Mouse (Mus musculus) heart, embryonic 12.5 days (tissue): ENCODE results near the gene Metap1d. TPM values are rescaled to one million over a fixed set of nuclear protein-coding genes. Genes with fewer than 3 reads are reported as not detected.

Experiments used
- ATAC-seq: fragments of 200-750 bp; cut with Nextera tagmentation; 2 replicates; pipeline ENCODE4 v1.8.0; 2017; ENCODE audit warnings: moderate TSS enrichment, moderate library complexity; ENCODE audit not compliant: insufficient number of reproducible peaks, low FRiP score
- H3K27ac ChIP-seq: fragments of 300-500 bp; sonication (generic); 2 replicates; pipeline ENCODE4 v1.5.1; 2016; ENCODE audit warnings: mild to moderate bottlenecking, moderate library complexity; ENCODE audit not compliant: poor library complexity, severe bottlenecking
- H3K27me3 ChIP-seq: fragments of 300-500 bp; sonication (generic); replicated peaks from 2 replicates; pipeline ENCODE4 v1.6.1; 2016; ENCODE audit warnings: mild to moderate bottlenecking, moderate library complexity
- H3K36me3 ChIP-seq: fragments of 300-500 bp; sonication (generic); 2 replicates; pipeline ENCODE4 v1.6.1; 2016; ENCODE audit warnings: mild to moderate bottlenecking, moderate library complexity
- H3K4me1 ChIP-seq: fragments of 300-500 bp; sonication (generic); replicated peaks from 2 replicates; pipeline ENCODE4 v1.6.1; 2016; ENCODE audit warnings: mild to moderate bottlenecking
- H3K4me2 ChIP-seq: fragments of 300-500 bp; sonication (generic); 2 replicates; pipeline ENCODE4 v1.6.1; 2016; ENCODE audit warnings: mild to moderate bottlenecking, moderate library complexity
- H3K4me3 ChIP-seq: fragments of 300-500 bp; sonication (generic); 2 replicates; pipeline ENCODE4 v1.5.1; 2016; ENCODE audit warnings: mild to moderate bottlenecking
- H3K9ac ChIP-seq: fragments of 300-500 bp; sonication (generic); 2 replicates; pipeline ENCODE4 v1.6.1; 2016; ENCODE audit warnings: mild to moderate bottlenecking, moderate library complexity
- H3K9me3 ChIP-seq: fragments of 300-500 bp; sonication (generic); replicated peaks from 2 replicates; pipeline ENCODE4 v1.6.1; 2016; ENCODE audit warnings: mild to moderate bottlenecking, moderate library complexity
- WGBS: fragments of 180-500 bp; shearing (Covaris S2); methylation state at CpG from one replicate; pipeline ENCODE4 v1.1.7; 2016; 5-methylcytosine and 5-hydroxymethylcytosine counted together
- polyA plus RNA-seq: library from polyadenylated mRNA; unstranded; fragments of >200 nt; fragmentation: Nextera tagmentation; extraction: Ambion mirVana; gene quantifications from 2 replicates; pipeline ENCODE4 v1.2.1, GENCODE M21; 2016

Gene Metap1d
- polyA plus RNA-seq, 1 experiment from 2014 or later = 35.6 TPM

DNA sequence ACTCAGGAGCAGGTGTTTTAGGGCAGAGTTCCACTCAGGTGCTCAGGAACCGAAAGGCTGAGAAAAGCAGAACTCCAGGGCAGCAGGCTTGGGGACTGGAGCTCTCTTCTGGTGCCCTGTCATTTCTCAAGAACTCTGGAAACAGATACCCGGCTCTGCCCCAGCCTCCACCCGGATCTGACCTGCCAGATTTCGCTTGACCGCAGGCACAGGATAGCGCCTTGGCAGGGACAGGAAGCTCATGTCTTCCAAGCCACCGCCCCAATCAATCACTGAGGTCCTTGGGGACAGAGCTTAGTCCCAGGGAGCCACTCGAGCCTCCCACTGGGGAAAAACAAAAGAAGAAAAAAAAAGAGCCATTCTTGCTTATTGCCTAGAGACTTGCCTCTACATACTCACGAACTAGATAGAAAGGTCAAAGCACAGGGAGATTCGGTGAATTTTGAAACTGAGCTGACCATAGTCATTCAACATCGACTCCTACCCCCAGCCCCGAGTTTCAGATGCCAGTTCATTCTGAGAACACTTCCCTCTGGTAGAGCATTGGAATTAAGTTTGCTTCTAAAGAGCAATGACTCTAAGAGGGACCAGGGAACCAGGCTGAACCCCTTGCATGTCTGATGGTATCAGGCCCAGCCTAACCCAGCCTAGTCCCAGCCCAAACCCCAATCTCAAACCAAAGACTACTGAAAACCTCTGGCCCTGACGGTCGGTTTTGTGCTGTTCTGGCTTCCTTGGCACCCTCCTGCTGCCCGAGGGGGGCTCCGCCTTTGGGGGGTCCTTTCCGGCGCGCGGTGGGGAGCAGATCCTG lies 81.4 kb downstream of the Metap1d start:
- 1% methylated on average over 20 of the region's 20 CpGs for WGBS
- ATAC-seq = no peak
- Histone ChIP-seq H3K4me2 (no peak overlapping the region), H3K36me3 (no peaks in the 10 kb centered on the region), H3K4me3 (no peak overlapping the region), H3K27ac (no peak overlapping the region), H3K9me3 (no peaks in the 10 kb centered on the region), H3K9ac (no peak overlapping the region), H3K27me3 (peaks cover 89% of the 10 kb centered on the region), H3K4me1 (peaks cover 16% of the 10 kb centered on the region)

DNA sequence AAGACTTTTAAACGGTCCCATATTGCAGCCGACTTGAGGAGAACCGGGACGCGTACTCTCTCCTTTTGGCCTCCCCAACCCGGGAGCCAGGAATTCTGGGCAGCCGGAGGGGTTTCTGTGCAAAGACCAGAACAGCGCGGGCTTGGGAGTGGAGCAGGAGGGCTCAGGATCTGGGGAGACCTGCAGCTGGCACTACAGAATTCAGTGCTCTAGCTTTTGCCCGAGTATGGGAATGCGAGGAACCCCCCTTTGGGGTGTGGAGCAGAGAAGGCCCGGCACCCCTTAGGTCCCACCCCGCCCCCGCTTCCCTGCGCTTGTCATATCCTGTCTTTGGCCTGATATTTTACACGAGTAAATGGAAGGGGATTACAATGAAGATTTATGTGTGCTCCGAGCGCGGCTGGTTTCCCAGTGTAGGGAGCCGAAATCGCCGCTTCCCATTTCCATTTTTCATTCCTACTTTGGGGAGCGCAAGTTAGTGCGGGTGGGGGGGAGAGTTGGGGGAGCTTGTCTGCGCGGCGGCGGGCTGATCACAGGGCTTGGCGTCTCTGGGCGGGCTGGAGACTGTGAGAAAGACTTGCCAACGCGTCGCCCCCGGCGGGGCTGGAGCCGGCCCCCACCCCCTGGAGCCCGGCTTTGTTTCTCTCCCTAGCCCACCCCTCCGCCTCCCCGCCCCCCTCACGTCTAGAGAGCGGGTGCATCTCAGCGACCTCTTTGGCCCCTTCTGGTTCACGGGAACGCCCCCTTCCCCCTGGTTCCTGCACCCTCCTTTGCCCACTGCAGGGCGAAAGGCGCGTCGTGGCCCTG lies 87.7 kb downstream of the Metap1d start:
- Histone ChIP-seq H3K27ac (no peak overlapping the region), H3K9me3 (no peaks in the 10 kb centered on the region), H3K36me3 (no peaks in the 10 kb centered on the region), H3K9ac (no peak overlapping the region), H3K27me3 (peaks cover 92% of the 10 kb centered on the region), H3K4me1 (peaks cover 51% of the 10 kb centered on the region), H3K4me2 (peak overlapping the region; percentile 55), H3K4me3 (peak overlapping the region; percentile 21)
- WGBS = under 1% methylated on average over 46 of the region's 48 CpGs
- ATAC-seq = no peak

DNA sequence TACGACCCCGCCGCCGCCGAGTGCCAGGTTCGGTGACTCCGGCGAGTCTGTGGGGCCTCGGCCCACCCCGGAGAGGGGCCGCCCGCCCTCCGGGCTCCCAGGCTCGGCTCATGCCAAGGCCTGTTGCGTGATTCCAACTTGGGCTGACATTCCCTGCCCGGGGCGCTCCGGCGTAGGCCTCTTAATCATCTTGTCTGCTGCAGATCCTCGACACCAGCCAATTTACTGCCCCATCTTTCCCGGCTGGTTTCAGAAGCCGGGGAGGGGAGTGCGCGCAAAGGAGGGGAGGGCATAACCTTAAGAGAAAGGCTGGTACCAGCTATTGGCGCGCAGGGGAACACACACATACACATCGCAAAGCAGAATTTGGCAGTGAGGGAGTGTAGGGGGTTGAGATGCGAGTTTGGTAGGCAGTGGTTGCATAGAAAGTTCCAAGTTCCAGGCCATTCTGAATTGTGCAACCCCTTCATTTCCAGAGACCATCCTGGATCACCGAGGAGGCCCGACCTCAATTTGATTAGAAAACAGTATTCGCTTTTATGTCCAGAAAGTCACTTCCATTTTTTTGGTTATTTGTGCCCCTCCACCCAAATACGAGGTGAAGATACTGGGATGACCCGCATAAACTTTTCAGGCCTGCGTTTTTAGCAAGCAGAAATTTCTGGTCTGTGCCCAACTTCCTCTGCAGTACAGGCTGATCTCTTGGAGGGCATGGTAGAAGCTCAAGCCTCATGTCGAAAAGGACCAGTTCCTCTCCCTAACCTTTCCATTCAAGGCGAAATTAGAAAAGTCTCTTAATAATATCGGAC lies 88.5 kb downstream of the Metap1d start:
- Histone ChIP-seq H3K9me3 (no peaks in the 10 kb centered on the region), H3K9ac (no peak overlapping the region), H3K4me3 (peak overlapping the region; percentile 21), H3K27ac (no peak overlapping the region), H3K36me3 (no peaks in the 10 kb centered on the region), H3K27me3 (peaks cover 92% of the 10 kb centered on the region), H3K4me2 (peak overlapping the region; percentile 55), H3K4me1 (peaks cover 59% of the 10 kb centered on the region)
- WGBS = 3% methylated on average over 37 of the region's 37 CpGs
- no peak for ATAC-seq

DNA sequence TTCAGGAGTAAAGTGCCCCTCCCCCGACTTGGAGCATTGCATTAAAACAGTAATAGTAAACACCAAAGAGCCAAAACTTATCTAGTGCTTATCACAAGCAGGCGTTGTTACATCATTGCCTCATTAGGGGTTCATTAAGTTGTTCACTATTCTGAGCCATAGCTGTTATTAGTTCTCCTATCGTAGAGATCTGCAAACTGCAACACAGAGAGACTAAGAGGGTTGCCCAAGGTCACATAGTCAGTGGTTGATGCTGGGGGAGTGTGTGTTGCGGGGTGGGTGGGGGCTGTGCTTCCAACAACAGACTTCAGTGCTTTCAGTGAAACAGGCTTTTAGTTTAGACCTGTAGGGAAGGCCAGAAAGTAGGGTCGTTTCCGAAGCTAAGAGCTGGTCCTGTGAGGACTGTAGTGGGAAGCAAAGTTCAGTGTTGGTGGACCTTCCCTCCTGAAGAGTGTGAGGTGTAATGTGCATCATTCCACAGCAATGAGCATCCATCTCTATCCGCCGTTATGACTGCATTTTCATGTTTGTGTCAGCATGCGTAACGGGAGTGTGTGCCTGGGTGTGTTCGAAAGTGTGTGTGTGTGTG lies 89.2 kb downstream of the Metap1d start:
- Histone ChIP-seq H3K27me3 (peaks cover 92% of the 10 kb centered on the region), H3K36me3 (no peaks in the 10 kb centered on the region), H3K4me3 (peak overlapping the region; percentile 27; the same call in 1 of the 2 replicates), H3K4me2 (peak overlapping the region; percentile 59), H3K4me1 (peaks cover 60% of the 10 kb centered on the region), H3K9me3 (no peaks in the 10 kb centered on the region), H3K9ac (no peak overlapping the region), H3K27ac (no peak overlapping the region)
- ATAC-seq = no peak
- 3% methylated on average over 11 of the region's 11 CpGs for WGBS

DNA sequence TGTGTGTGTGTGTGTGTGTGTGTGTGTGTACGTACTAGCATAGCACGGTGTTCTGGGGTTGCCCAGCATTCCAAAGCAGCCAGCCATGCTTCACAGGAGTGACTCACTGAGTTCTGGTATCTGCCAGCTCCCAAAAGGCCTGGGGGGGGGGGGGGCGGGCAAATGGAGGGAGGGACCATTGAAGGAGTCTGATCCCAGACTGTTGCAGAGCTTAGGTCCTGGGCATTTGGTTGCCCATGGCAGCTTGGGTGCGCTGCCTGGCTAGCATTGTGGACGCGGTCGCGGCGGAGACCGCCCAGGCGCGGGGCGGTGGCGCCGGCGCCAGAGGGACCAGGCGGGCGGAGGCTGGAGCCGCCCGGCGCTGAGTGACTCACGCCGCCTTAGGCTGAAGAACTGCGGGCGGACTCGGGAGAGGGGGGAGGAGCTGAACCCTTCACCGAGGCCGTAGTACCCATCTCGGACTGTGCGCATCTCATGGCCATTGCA lies 89.8 kb downstream of the Metap1d start:
- no peaks in the 10 kb centered on the region for H3K9me3 ChIP-seq
- no peak overlapping the region for H3K9ac ChIP-seq
- peaks cover 60% of the 10 kb centered on the region for H3K4me1 ChIP-seq
- no peak overlapping the region; the same call in 1 of the 2 replicates for H3K27ac ChIP-seq
- H3K36me3 ChIP-seq = no peaks in the 10 kb centered on the region
- H3K27me3 ChIP-seq = peaks cover 91% of the 10 kb centered on the region
- ATAC-seq = no peak
- H3K4me2 ChIP-seq = peak overlapping the region; percentile 59
- H3K4me3 ChIP-seq = peak overlapping the region; percentile 27
- WGBS = 0% methylated on average over 29 of the region's 30 CpGs

DNA sequence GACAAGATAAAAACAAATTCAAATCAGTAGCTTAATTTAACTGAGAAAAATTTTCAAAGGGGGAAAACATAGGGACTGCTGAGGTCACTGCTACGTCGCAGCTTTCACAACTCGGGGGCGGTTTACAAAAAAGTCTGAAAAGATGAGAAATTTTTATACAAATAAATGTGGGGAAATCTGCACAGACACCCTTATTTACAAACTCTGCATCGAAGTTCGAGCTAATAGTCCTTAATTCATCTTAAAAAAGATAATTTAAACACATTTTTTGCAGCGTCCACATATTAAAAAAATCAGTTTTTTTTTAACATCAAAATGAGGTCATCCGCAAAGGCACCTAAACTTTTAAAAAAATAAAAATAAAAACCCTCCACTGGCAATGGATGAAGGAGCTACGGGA lies 90.5 kb downstream of the Metap1d start:
- 4% methylated on average over 9 of the region's 9 CpGs for WGBS
- Histone ChIP-seq H3K9me3 (no peaks in the 10 kb centered on the region), H3K36me3 (no peaks in the 10 kb centered on the region), H3K4me2 (0 out of 2 replicates have a peak overlapping the region, but pooled peaks have one; percentile 85), H3K27me3 (peaks cover 91% of the 10 kb centered on the region), H3K4me3 (no peak overlapping the region), H3K4me1 (peaks cover 60% of the 10 kb centered on the region), H3K9ac (no peak overlapping the region), H3K27ac (no peak overlapping the region)
- no peak for ATAC-seq

DNA sequence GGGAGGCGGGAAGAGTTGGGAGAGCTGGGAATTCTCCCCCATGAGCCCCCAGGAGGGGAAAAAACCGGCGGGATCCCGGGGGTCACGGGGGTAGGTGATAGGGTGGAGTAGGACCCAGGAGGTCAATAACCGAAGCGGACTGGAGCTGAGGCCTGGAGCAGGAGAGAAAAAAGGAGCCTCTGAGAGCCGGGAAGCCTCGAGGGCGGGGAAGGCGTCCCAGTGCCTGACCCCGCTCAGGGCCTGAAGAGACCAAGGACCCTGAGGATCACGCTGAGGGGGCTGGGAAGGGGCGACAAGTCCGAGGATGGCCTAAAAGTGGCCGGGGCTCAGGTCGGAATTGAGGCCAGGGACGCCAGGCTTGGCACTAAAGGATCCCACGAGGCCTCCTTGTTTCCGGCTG lies 90.9 kb downstream of the Metap1d start:
- Histone ChIP-seq H3K27ac (no peak overlapping the region), H3K27me3 (peaks cover 91% of the 10 kb centered on the region), H3K9ac (no peak overlapping the region; the same call in 1 of the 2 replicates), H3K4me3 (peak overlapping the region; percentile 53; the same call in 1 of the 2 replicates), H3K4me1 (peaks cover 56% of the 10 kb centered on the region), H3K36me3 (no peaks in the 10 kb centered on the region), H3K4me2 (peak overlapping the region; percentile 85), H3K9me3 (no peaks in the 10 kb centered on the region)
- 4% methylated on average over 20 of the region's 20 CpGs for WGBS
- ATAC-seq = no peak

DNA sequence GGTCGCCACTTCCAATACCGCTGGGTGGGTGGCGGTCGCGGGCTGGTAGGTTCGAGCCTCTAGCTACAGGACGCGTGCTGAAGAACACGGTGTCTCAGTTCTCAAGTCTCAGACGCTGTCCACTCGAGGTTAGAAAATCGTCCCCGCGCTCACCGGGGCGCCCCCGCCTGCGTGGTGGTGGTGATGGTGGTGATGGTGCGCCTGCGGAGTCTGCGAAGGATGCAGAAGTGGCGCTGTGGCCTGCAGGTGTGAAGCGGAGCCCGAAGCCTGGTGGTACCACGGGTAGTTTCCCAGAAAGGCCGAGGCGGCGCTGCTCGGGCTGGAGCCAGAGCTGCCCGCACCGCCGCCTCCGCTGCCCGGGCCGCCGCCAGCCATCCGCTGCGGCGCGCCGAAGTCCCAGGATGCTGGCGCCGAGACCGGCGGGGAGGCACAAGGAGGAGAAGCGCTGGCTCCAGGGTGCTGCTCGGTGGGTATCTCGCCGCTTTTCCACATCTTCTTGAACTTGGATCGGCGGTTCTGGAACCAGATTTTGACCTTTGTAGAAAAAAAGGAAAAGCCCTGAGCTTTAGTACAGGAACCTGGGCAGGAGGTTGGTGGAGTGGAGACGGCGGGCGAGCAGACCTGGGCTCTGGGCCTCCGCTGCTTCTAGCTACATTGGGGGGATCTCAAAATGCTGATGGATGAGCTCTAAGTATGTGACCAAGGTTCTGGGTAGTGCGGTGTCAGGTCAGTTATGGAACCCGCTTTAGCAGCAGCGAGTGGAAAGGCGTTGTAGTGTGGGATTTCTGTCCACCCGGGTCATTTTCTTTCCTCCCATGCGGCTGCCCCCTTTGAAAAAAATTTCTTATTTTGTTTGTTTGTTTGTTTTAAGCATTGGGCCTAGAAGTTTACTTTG lies 91.6 kb downstream of the Metap1d start:
- Histone ChIP-seq H3K4me1 (peaks cover 51% of the 10 kb centered on the region), H3K9ac (no peak overlapping the region), H3K9me3 (no peaks in the 10 kb centered on the region), H3K27ac (no peak overlapping the region), H3K4me3 (peak overlapping the region; percentile 53), H3K27me3 (peaks cover 91% of the 10 kb centered on the region), H3K4me2 (peak overlapping the region; percentile 85), H3K36me3 (no peaks in the 10 kb centered on the region)
- no peak for ATAC-seq
- WGBS = 2% methylated on average over 61 of the region's 61 CpGs

DNA sequence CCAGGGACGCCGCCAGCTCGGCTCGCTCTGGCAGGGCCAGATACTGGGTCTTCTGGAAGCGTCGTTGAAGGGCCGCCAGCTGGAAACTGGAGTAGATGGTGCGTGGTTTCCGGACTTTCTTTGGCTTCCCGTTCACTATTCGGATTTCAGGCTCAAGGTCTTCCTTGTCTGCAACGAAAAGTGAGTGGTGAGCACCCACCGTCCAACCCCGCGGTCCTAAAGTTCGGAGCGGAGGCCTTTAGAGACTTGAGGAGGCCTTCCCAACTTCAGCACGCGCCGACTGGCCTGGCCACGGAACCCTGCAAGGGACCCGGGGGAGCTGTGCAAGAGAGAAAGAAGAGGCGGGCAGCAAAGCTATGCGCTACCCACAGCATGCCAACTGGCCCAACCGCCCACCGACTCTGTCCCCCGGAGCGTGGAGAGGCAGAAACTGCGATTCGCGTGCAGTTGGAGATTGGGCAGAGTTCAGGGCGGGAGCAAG lies 92.4 kb downstream of the Metap1d start:
- WGBS = under 1% methylated on average over 32 of the region's 32 CpGs
- no peak overlapping the region for H3K9ac ChIP-seq

More for the DNA sequence above, 92.4 kb downstream of the Metap1d start:
- peak overlapping the region; percentile 53 for H3K4me3 ChIP-seq
- peaks cover 91% of the 10 kb centered on the region for H3K27me3 ChIP-seq
- ATAC-seq = no peak
- H3K4me2 ChIP-seq = peak overlapping the region; percentile 85
- no peak overlapping the region for H3K27ac ChIP-seq
- H3K36me3 ChIP-seq = no peaks in the 10 kb centered on the region
- peaks cover 45% of the 10 kb centered on the region for H3K4me1 ChIP-seq
- H3K9me3 ChIP-seq = no peaks in the 10 kb centered on the region
